Mouse (Mus musculus) stomach, postnatal 0 days (tissue): Measurements from ENCODE around the gene Klhl40. TPM values are rescaled to one million over a fixed set of nuclear protein-coding genes. Genes with fewer than 3 reads are reported as not detected.

Experiments
- ATAC-seq: fragments of 200-750 bp; cut with Nextera tagmentation; 2 replicates; pipeline ENCODE4 v1.8.0; 2017; ENCODE audit not compliant: low FRiP score, low TSS enrichment
- DNase-seq: peaks from one replicate; pipeline ENCODE4 v3.0.0-alpha.2; 2016; ENCODE audit warnings: low spot score
- H3K27ac ChIP-seq: fragments of 300-500 bp; sonication (generic); replicated peaks from 2 replicates; pipeline ENCODE4 v1.5.1; 2014; ENCODE audit warnings: mild to moderate bottlenecking, control low read depth
- H3K27me3 ChIP-seq: fragments of 300-500 bp; sonication (generic); 2 replicates; pipeline ENCODE4 v1.6.1; 2014; ENCODE audit warnings: low read length; ENCODE audit not compliant: control insufficient read depth, insufficient read depth
- H3K36me3 ChIP-seq: fragments of 300-500 bp; sonication (generic); 2 replicates; pipeline ENCODE4 v1.6.1; 2014; ENCODE audit warnings: low read length, mixed read lengths; ENCODE audit not compliant: control insufficient read depth, insufficient read depth
- H3K4me1 ChIP-seq: fragments of 300-500 bp; sonication (generic); replicated peaks from 2 replicates; pipeline ENCODE4 v1.6.1; 2014; ENCODE audit warnings: antibody characterized with exemption; ENCODE audit not compliant: control insufficient read depth, insufficient read depth
- H3K4me2 ChIP-seq: fragments of 300-500 bp; sonication (generic); replicated peaks from 2 replicates; pipeline ENCODE4 v1.6.1; 2014; ENCODE audit warnings: low read depth, mild to moderate bottlenecking, control low read depth, moderate library complexity
- H3K4me3 ChIP-seq: fragments of 300-500 bp; sonication (generic); 2 replicates; pipeline ENCODE4 v1.5.1; 2014; ENCODE audit warnings: low read depth, low read length, control low read depth
- H3K9ac ChIP-seq: fragments of 300-500 bp; sonication (generic); 2 replicates; pipeline ENCODE4 v1.6.1; 2014; ENCODE audit warnings: mild to moderate bottlenecking, low read length, control low read depth, mixed read lengths
- H3K9me3 ChIP-seq: fragments of 300-500 bp; sonication (generic); 2 replicates; pipeline ENCODE4 v1.6.1; 2016; ENCODE audit warnings: low read length; ENCODE audit not compliant: control insufficient read depth
- CTCF ChIP-seq: IDR thresholded peaks from 2 replicates; pipeline ENCODE4 v1.5.1; 2016; ENCODE audit warnings: antibody characterized with exemption, low read depth, mild to moderate bottlenecking, moderate library complexity
- EP300 ChIP-seq: optimal IDR thresholded peaks from 2 replicates; pipeline ENCODE3; 2016; ENCODE audit warnings: antibody characterized with exemption
- WGBS: fragments of 180-500 bp; shearing (Covaris S2); extraction: QIAGEN DNeasy Blood & Tissue Kit; methylation state at CpG from one replicate; pipeline ENCODE4 v1.1.7; 2014; 5-methylcytosine and 5-hydroxymethylcytosine counted together
- polyA plus RNA-seq: library from polyadenylated mRNA; unstranded; fragments of >200 nt; fragmentation: Nextera tagmentation; extraction: Ambion mirVana; gene quantifications from 2 replicates; pipeline ENCODE4 v1.2.1, GENCODE M21; 2015

The Klhl40 gene
- polyA plus RNA-seq, 1 experiment from 2014 or later: 0.42 TPM

- no peak overlapping the region for H3K9ac ChIP-seq
- 72% methylated on average over 3 of the region's 3 CpGs for WGBS
- no peak for TF ChIP-seq CTCF
- no peak for TF ChIP-seq EP300
- H3K4me2 ChIP-seq: no peak overlapping the region
- DNase-seq: peak; percentile 12
- H3K4me3 ChIP-seq: no peak overlapping the region
- peaks cover 17% of the 10 kb centered on the region; the same call in 1 of the 2 replicates for H3K36me3 ChIP-seq
- H3K27ac ChIP-seq: no peak overlapping the region
- no peaks in the 10 kb centered on the region for H3K9me3 ChIP-seq
- 0 out of 2 replicates have a peak, but pooled peaks cover 8% of the 10 kb centered on the region for H3K4me1 ChIP-seq
- no peak for ATAC-seq
- no peaks in the 10 kb centered on the region for H3K27me3 ChIP-seq
Measured at GRCm38 (mm10) chr9:121756785-121757184, 20.6 kb upstream of the Klhl40 start.

- Histone ChIP-seq H3K4me2 (no peak overlapping the region), H3K27ac (0 out of 2 replicates have a peak overlapping the region, but pooled peaks have one; percentile 13), H3K36me3 (peaks cover 17% of the 10 kb centered on the region; the same call in 1 of the 2 replicates), H3K4me1 (0 out of 2 replicates have a peak, but pooled peaks cover 8% of the 10 kb centered on the region), H3K9me3 (no peaks in the 10 kb centered on the region), H3K4me3 (no peak overlapping the region), H3K9ac (no peak overlapping the region), H3K27me3 (no peaks in the 10 kb centered on the region)
- peak; percentile 27 for DNase-seq
- no peak for ATAC-seq
- TF ChIP-seq EP300 (no peak), CTCF (no peak)
- 21% methylated on average over 3 of the region's 3 CpGs for WGBS
Measured at GRCm38 (mm10) chr9:121757432-121757831, 20.0 kb upstream of the Klhl40 start.

GRCm38 (mm10) chr9:121757835-121758814, 19.3 kb upstream of the Klhl40 start:
- WGBS: 47% methylated on average over 10 of the region's 10 CpGs
- peak; percentile 38 for DNase-seq
- Histone ChIP-seq H3K4me2 (peak overlapping the region; percentile 96), H3K27me3 (no peaks in the 10 kb centered on the region), H3K9me3 (no peaks in the 10 kb centered on the region), H3K4me3 (no peak overlapping the region), H3K4me1 (0 out of 2 replicates have a peak, but pooled peaks cover 8% of the 10 kb centered on the region), H3K27ac (0 out of 2 replicates have a peak overlapping the region, but pooled peaks have one; percentile 13), H3K9ac (0 out of 2 replicates have a peak overlapping the region, but pooled peaks have one; percentile 89), H3K36me3 (peaks cover 13% of the 10 kb centered on the region; the same call in 1 of the 2 replicates)
- no peak for ATAC-seq
- TF ChIP-seq CTCF (no peak), EP300 (no peak)

- Histone ChIP-seq H3K4me1 (0 out of 2 replicates have a peak, but pooled peaks cover 8% of the 10 kb centered on the region), H3K9ac (peak within 1 kb of the TSS; percentile 89), H3K36me3 (peaks cover 8% of the 10 kb centered on the region; the same call in 1 of the 2 replicates), H3K4me2 (peak within 1 kb of the TSS; percentile 96), H3K27me3 (no peaks in the 10 kb centered on the region), H3K27ac (peak within 1 kb of the TSS; percentile 92), H3K9me3 (no peaks in the 10 kb centered on the region), H3K4me3 (peak within 1 kb of the TSS; percentile 73)
- under 1% methylated on average over 81 of the region's 97 CpGs for WGBS
- ATAC-seq (peak; percentile 74), DNase-seq (peak; percentile 69)
- no peak for TF ChIP-seq EP300
- TF ChIP-seq CTCF: no peak
Measured at GRCm38 (mm10) chr9:121759091-121760081, 18.0 kb upstream of the Klhl40 start, which contains the start of gene Zfp651. Zfp651 (plus strand) TSS chr9:121759330.
